Mouse (Mus musculus) right cerebral cortex, adult 2 months (tissue): Measurements from ENCODE around the gene Cbx2.
A peak's percentile ranks its signal among the peaks of the same experiment; 100 is the strongest.

Experiments used
- DNase-seq, 2 experiments: peaks; one replicate each; pipeline ENCODE4 v3.0.0; 2021 to 2022; ENCODE audit warnings: low spot score in 2 of 2

The Cbx2 gene

GRCm38 (mm10) chr11:119022895-119023615 lies at the start of gene Cbx2:
Gene Cbx2, plus strand, starts transcription at chr11:119022962.
- DNase-seq, result peak; percentile 68 to 86

GRCm38 (mm10) chr11:118974340-118974739 lies 48.4 kb upstream of the Cbx2 start:
- no peak for DNase-seq

GRCm38 (mm10) chr11:118975427-118975826 lies 47.3 kb upstream of the Cbx2 start:
- peak; percentile 86 to 87 for DNase-seq

GRCm38 (mm10) chr11:118975917-118976316 lies 46.8 kb upstream of the Cbx2 start:
- DNase-seq, result no peak

- no peak for DNase-seq
Measured at GRCm38 (mm10) chr11:118980388-118980787, 42.4 kb upstream of the Cbx2 start.

GRCm38 (mm10) chr11:118981012-118981776 lies 41.6 kb upstream of the Cbx2 start:
- no peak for DNase-seq

- no peak for DNase-seq
Measured at GRCm38 (mm10) chr11:118982593-118983113, 40.1 kb upstream of the Cbx2 start.

- DNase-seq, result no peak
Measured at GRCm38 (mm10) chr11:118985571-118985970, 37.2 kb upstream of the Cbx2 start.

- no peak for DNase-seq
Measured at GRCm38 (mm10) chr11:118987999-118988398, 34.8 kb upstream of the Cbx2 start, which contains the start of gene Enpp7. Gene Enpp7, plus strand, starts transcription at chr11:118988188.

GRCm38 (mm10) chr11:118992781-118993180 lies 30.0 kb upstream of the Cbx2 start:
- DNase-seq, result peak; percentile 37 to 41

- no peak for DNase-seq
Measured at GRCm38 (mm10) chr11:118995448-118995847, 27.3 kb upstream of the Cbx2 start.

GRCm38 (mm10) chr11:118997182-118997581 lies 25.6 kb upstream of the Cbx2 start:
- DNase-seq, result no peak

GRCm38 (mm10) chr11:118998540-118999265 lies 24.1 kb upstream of the Cbx2 start:
- DNase-seq, result peak; percentile 89 to 91

GRCm38 (mm10) chr11:118999361-118999804 lies 23.4 kb upstream of the Cbx2 start:
- DNase-seq, result peak in 1 of 2 experiments; percentile 48

GRCm38 (mm10) chr11:119000877-119001276 lies 21.9 kb upstream of the Cbx2 start:
- no peak for DNase-seq

GRCm38 (mm10) chr11:119001493-119002128 lies 21.2 kb upstream of the Cbx2 start:
- DNase-seq, result no peak

GRCm38 (mm10) chr11:119005547-119006275 lies 17.1 kb upstream of the Cbx2 start:
- DNase-seq, result no peak

- DNase-seq, result no peak
Measured at GRCm38 (mm10) chr11:119006462-119006861, 16.3 kb upstream of the Cbx2 start.

GRCm38 (mm10) chr11:119007461-119008456 lies 15.0 kb upstream of the Cbx2 start:
- DNase-seq, result no peak
